Mouse (Mus musculus): ENCODE data around the gene Olfr346. TPM values are rescaled to one million over a fixed set of nuclear protein-coding genes. Genes with fewer than 3 reads are reported as not detected.

The Olfr346 gene
- polyA plus RNA-seq (2012; fragmentation: generic; extraction: Trizol): not detected

DNA sequence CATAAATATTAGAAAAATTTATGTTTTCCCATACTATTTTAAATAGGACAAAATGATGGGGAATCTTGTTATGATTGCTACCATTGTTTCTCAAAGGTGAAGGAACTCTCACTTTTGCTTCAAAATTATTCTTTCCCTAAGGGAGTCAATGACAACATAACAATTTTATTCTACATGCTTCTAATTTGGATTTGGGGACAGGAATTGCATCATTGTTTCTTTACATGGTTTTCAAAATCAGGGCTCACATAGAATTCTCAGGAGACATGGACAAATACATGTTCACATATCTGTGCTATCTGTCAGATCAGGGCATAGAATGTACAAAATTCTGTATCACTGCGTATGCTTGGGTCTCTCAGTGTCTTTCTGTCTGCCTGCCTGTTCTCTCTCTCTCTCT is at the start of gene Olfr346:
TSS of gene Olfr346 (plus strand) at position 301 of the 400 bp plus-strand sequence.
- no peaks in the 10 kb centered on the region for H3K27me3 ChIP-seq (ENCODE audit: control insufficient read depth, insufficient read depth, insufficient read length)
- no peaks in the 10 kb centered on the region for H3K79me2 ChIP-seq (ENCODE audit: control insufficient read depth, insufficient read depth)
- TF ChIP-seq POLR2AphosphoS2 (IDR thresholded peaks at IDR 0.05; ENCODE audit: insufficient read length, low read depth): no peak
- no peak for TF ChIP-seq MAX (IDR thresholded peaks at IDR 0.05; ENCODE audit: low read depth)
- no peak for TF ChIP-seq USF1 (IDR thresholded peaks at IDR 0.05; ENCODE audit: low read depth)
- no peak for TF ChIP-seq MYOD1 (IDR thresholded peaks at IDR 0.05; ENCODE audit: control insufficient read depth in 1 of 3, insufficient read length in 2 of 3, low read depth in 2 of 3)
- no peak for TF ChIP-seq E2F4 (IDR thresholded peaks at IDR 0.05; ENCODE audit: insufficient read depth)
- TF ChIP-seq CEBPB (IDR thresholded peaks at IDR 0.05; ENCODE audit: insufficient read depth, poor library complexity, severe bottlenecking): no peak
- TF ChIP-seq TCF3 (IDR thresholded peaks at IDR 0.05; ENCODE audit: insufficient read length, low read depth): no peak
- TF ChIP-seq SRF (IDR thresholded peaks at IDR 0.05; ENCODE audit: control insufficient read depth, insufficient read length, low read depth): no peak
- TF ChIP-seq MYOG (IDR thresholded peaks at IDR 0.05; ENCODE audit: control insufficient read depth in 1 of 3, insufficient read depth in 1 of 3, insufficient read length in 2 of 3, low read depth in 2 of 3): no peak
- TF ChIP-seq POLR2A (IDR thresholded peaks at IDR 0.05; ENCODE audit: insufficient read length, low read depth): no peak
- H3K36me3 ChIP-seq (ENCODE audit: control insufficient read depth, insufficient read depth): no peaks in the 10 kb centered on the region
- H3K4me2 ChIP-seq (ENCODE audit: low read depth): no peak within 1 kb of the TSS
- no peak within 1 kb of the TSS for H3K4me3 ChIP-seq
- H3ac ChIP-seq (ENCODE audit: control insufficient read depth, insufficient read length): no peak within 1 kb of the TSS

DNA sequence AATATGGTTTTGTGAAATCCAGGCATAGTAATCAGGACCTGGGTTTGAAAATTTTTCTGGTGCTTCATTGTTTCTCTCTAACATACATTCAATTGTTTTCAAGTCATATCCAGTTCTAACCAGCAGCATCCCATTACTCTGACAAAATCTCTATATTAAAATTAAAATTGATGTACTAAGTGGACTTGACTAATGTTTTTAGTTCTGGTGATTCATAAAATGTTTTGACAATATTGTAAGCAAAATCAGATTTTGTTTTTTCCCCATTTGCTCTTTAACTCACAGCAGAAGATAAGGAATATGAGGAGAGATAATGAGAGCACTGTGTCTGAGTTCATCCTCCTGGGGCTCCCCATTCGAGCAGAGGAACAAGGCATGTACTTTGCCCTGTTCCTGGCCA is 45.8 kb upstream of the Olfr346 start, which contains the start of gene Olfr345:
TSS of gene Olfr345 (plus strand) at position 301 of the 400 bp plus-strand sequence.
- Histone ChIP-seq H3K36me3 (ENCODE audit: control insufficient read depth, insufficient read depth) (no peaks in the 10 kb centered on the region), H3K4me2 (ENCODE audit: low read depth) (no peak within 1 kb of the TSS), H3K4me3 (no peak within 1 kb of the TSS), H3K79me2 (ENCODE audit: control insufficient read depth, insufficient read depth) (no peaks in the 10 kb centered on the region), H3K27me3 (ENCODE audit: control insufficient read depth, insufficient read depth, insufficient read length) (no peaks in the 10 kb centered on the region), H3ac (ENCODE audit: control insufficient read depth, insufficient read length) (no peak within 1 kb of the TSS)
- TF ChIP-seq SRF (IDR thresholded peaks at IDR 0.05; ENCODE audit: control insufficient read depth, insufficient read length, low read depth): no peak

DNA sequence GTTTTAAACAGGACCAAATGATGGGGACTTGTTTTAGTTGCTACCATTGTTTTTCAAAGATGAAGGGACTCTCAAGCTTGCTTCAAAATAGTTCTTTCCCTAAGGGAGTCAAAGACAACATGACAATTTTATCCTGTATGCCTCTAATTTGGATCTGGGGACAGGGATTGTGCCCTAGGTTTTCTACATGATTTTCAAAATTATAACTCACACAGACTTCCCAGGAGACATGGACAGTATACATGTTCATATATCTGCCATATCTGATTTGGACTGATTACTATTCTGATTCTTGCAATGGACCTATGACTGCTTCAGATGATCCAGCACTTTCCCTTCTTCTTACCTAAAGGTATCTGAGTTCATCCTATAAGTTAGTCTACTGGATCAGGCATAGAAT is 46.0 kb downstream of the Olfr346 start, which contains the start of gene Olfr347:
TSS of gene Olfr347 (plus strand) at position 301 of the 400 bp plus-strand sequence.
- Histone ChIP-seq H3ac (ENCODE audit: control insufficient read depth, insufficient read length) (no peak within 1 kb of the TSS), H3K4me2 (ENCODE audit: low read depth) (no peak within 1 kb of the TSS), H3K27me3 (ENCODE audit: control insufficient read depth, insufficient read depth, insufficient read length) (no peaks in the 10 kb centered on the region), H3K4me3 (no peak within 1 kb of the TSS), H3K79me2 (ENCODE audit: control insufficient read depth, insufficient read depth) (no peaks in the 10 kb centered on the region), H3K36me3 (ENCODE audit: control insufficient read depth, insufficient read depth) (no peaks in the 10 kb centered on the region)
- TF ChIP-seq MYOG (IDR thresholded peaks at IDR 0.05; ENCODE audit: control insufficient read depth in 1 of 3, insufficient read depth in 1 of 3, insufficient read length in 2 of 3, low read depth in 2 of 3) (no peak), MYOD1 (IDR thresholded peaks at IDR 0.05; ENCODE audit: control insufficient read depth in 1 of 3, insufficient read length in 2 of 3, low read depth in 2 of 3) (no peak), POLR2AphosphoS2 (IDR thresholded peaks at IDR 0.05; ENCODE audit: insufficient read length, low read depth) (no peak), REST (IDR thresholded peaks at IDR 0.05; ENCODE audit: insufficient read depth, insufficient read length) (no peak), TCF3 (IDR thresholded peaks at IDR 0.05; ENCODE audit: insufficient read length, low read depth) (no peak), USF1 (IDR thresholded peaks at IDR 0.05; ENCODE audit: low read depth) (no peak), POLR2A (IDR thresholded peaks at IDR 0.05; ENCODE audit: insufficient read length, low read depth) (no peak), TCF12 (IDR thresholded peaks at IDR 0.05; ENCODE audit: insufficient read depth, poor library complexity, severe bottlenecking) (no peak), MAX (IDR thresholded peaks at IDR 0.05; ENCODE audit: low read depth) (no peak), SRF (IDR thresholded peaks at IDR 0.05; ENCODE audit: control insufficient read depth, insufficient read length, low read depth) (no peak)

DNA sequence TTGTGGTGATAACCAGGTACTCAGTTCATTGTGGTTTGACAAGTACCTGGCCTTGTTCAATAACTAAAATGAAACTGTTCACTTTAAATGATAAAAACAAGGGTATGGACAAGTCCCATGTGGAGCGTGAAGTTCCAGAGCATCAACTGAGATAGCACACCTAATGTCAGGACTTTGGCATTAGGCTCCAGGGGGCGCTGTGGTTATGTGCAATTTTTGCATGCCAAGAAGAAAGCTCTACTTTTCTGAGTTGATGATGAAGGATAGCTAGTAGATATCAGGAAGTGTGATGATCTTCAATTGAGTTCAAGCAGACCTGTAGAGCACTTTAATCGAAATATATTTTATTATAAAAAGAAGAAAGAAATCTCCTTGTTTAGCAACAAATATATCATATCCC is 50.6 kb downstream of the Olfr346 start:
- TF ChIP-seq SRF (IDR thresholded peaks at IDR 0.05; ENCODE audit: control insufficient read depth, insufficient read length, low read depth) (no peak), TCF3 (IDR thresholded peaks at IDR 0.05; ENCODE audit: insufficient read length, low read depth) (no peak), REST (IDR thresholded peaks at IDR 0.05; ENCODE audit: insufficient read depth, insufficient read length) (no peak), POLR2AphosphoS2 (IDR thresholded peaks at IDR 0.05; ENCODE audit: insufficient read length, low read depth) (no peak), USF1 (IDR thresholded peaks at IDR 0.05; ENCODE audit: low read depth) (no peak), CEBPB (IDR thresholded peaks at IDR 0.05; ENCODE audit: insufficient read depth, poor library complexity, severe bottlenecking) (no peak), E2F4 (IDR thresholded peaks at IDR 0.05; ENCODE audit: insufficient read depth) (no peak), MYOD1 (IDR thresholded peaks at IDR 0.05; ENCODE audit: control insufficient read depth in 1 of 3, insufficient read length in 2 of 3, low read depth in 2 of 3) (no peak), MYOG (IDR thresholded peaks at IDR 0.05; ENCODE audit: control insufficient read depth in 1 of 3, insufficient read depth in 1 of 3, insufficient read length in 2 of 3, low read depth in 2 of 3) (no peak), TCF12 (IDR thresholded peaks at IDR 0.05; ENCODE audit: insufficient read depth, poor library complexity, severe bottlenecking) (no peak)
- H3K79me2 ChIP-seq (ENCODE audit: control insufficient read depth, insufficient read depth): no peaks in the 10 kb centered on the region
- no peaks in the 10 kb centered on the region for H3K27me3 ChIP-seq (ENCODE audit: control insufficient read depth, insufficient read depth, insufficient read length)
- H3ac ChIP-seq (ENCODE audit: control insufficient read depth, insufficient read length): no peak overlapping the region
- no peak overlapping the region for H3K4me3 ChIP-seq
- H3K36me3 ChIP-seq (ENCODE audit: control insufficient read depth, insufficient read depth): no peaks in the 10 kb centered on the region
- H3K4me2 ChIP-seq (ENCODE audit: low read depth): no peak overlapping the region

Other genes starting within 250 kb of the Olfr346 start
- gene Olfr340, start 233.2 kb upstream of the Olfr346 start, polyA plus RNA-seq (2012; fragmentation: generic; extraction: Trizol): not detected
- gene Olfr341, start 203.3 kb upstream of the Olfr346 start, polyA plus RNA-seq (2012; fragmentation: generic; extraction: Trizol): not detected
- not detected for gene Olfr342, start 160.8 kb upstream of the Olfr346 start, polyA plus RNA-seq (2012; fragmentation: generic; extraction: Trizol)
- gene Olfr344, start 119.1 kb upstream of the Olfr346 start, polyA plus RNA-seq (2012; fragmentation: generic; extraction: Trizol): not detected
- not detected for gene Olfr345, start 45.7 kb upstream of the Olfr346 start, polyA plus RNA-seq (2012; fragmentation: generic; extraction: Trizol)
- not detected for gene Olfr347, start 46.1 kb downstream of the Olfr346 start, polyA plus RNA-seq (2012; fragmentation: generic; extraction: Trizol)
- not detected for gene Olfr348, start 98.5 kb downstream of the Olfr346 start, polyA plus RNA-seq (2012; fragmentation: generic; extraction: Trizol)
- not detected for gene Olfr50, start 104.8 kb downstream of the Olfr346 start, polyA plus RNA-seq (2012; fragmentation: generic; extraction: Trizol)
- gene Olfr3, start 131.2 kb downstream of the Olfr346 start, polyA plus RNA-seq (2012; fragmentation: generic; extraction: Trizol): not detected
- gene Olfr350, start 160.5 kb downstream of the Olfr346 start, polyA plus RNA-seq (2012; fragmentation: generic; extraction: Trizol): not detected
- gene Olfr351, start 176.9 kb downstream of the Olfr346 start, polyA plus RNA-seq (2012; fragmentation: generic; extraction: Trizol): not detected
- not detected for gene Olfr352, start 182.7 kb downstream of the Olfr346 start, polyA plus RNA-seq (2012; fragmentation: generic; extraction: Trizol)
- not detected for gene Olfr353, start 207.1 kb downstream of the Olfr346 start, polyA plus RNA-seq (2012; fragmentation: generic; extraction: Trizol)
- not detected for gene Olfr354, start 219.9 kb downstream of the Olfr346 start, polyA plus RNA-seq (2012; fragmentation: generic; extraction: Trizol)
- not detected for gene Olfr355, start 243.1 kb downstream of the Olfr346 start, polyA plus RNA-seq (2012; fragmentation: generic; extraction: Trizol)

Measured in myocyte (in vitro differentiated cells).